Mouse (Mus musculus) liver, postnatal 0 days (tissue): Measurements from ENCODE around the gene Igsf3.

Source experiments
- CTCF ChIP-seq: sonication (generic); IDR thresholded peaks from 2 replicates; pipeline ENCODE4 v1.5.1; 2016; ENCODE audit warnings: antibody characterized with exemption, low read depth
- EP300 ChIP-seq: IDR thresholded peaks from 2 replicates; pipeline ENCODE4 v1.6.1; 2016; ENCODE audit warnings: antibody characterized with exemption, low read depth, mild to moderate bottlenecking

DNA sequence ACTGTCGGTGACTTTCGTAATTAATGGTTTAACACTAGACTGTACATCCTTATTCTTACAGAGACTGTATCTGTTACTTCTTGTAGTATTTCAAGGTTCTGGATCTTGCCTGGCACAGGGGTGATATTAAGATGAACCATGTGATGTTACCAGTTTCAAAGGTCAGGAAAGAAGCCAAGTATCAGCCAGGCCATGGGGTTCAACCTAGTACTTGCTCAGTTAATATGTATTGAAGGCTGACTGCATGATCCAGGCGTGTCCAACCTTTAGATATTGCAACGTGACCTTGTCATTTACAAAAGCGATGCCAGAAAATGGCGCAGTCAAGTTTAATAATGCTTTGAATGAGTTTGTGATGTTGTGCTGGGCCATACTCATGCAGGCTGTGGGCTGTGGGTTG lies 15.1 kb downstream of the Igsf3 start:
- no peak for TF ChIP-seq CTCF
- no peak for TF ChIP-seq EP300
